Mouse (Mus musculus): ENCODE results near the gene Rgsl1. TPM values are rescaled to one million over a fixed set of nuclear protein-coding genes. Genes with fewer than 3 reads are reported as not detected.
"Not testable (repeated sequence)": the region's sequence is repeated elsewhere in the genome, so short reads cannot be mapped to it uniquely, and the experiment has no call there.

The Rgsl1 gene
- under 1 TPM in 2 of 3 experiments, not detected in 1; 0.17 to 0.26 TPM for polyA plus RNA-seq (2017; shearing (Covaris generic))

- no peak for ATAC-seq
Observed at GRCm38 (mm10) chr1:153844042-153844441, at the start of gene Rgsl1. TSS of gene Rgsl1 (minus strand) at chr1:153844142.

GRCm38 (mm10) chr1:153891442-153891841 lies 47.5 kb upstream of the Rgsl1 start, which contains the start of gene Teddm1a:
TSS of gene Teddm1a (plus strand) at chr1:153891742.
- no peak for ATAC-seq

DNA sequence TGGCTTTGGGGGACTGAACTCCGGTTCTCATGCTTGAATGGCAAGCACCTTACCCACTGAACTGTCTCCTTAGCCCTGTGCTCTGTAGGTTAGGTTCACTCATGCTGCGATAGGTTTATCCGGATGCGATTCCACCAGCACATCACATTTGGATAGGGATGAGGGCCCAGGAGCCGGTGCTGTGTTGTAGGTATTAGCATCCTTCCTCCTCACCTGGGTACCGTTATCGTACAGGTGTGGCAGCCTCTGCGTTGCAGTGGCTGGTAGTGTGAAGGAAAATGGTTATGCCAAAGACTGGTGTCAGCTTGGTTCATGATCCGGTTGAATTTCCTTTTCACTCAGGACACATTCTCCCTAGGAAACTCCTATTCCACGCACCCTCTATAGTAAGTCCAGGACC lies 46.2 kb upstream of the Rgsl1 start:
- ATAC-seq: no peak

GRCm38 (mm10) chr1:153886024-153886633 lies 42.2 kb upstream of the Rgsl1 start:
- ATAC-seq: no peak

DNA sequence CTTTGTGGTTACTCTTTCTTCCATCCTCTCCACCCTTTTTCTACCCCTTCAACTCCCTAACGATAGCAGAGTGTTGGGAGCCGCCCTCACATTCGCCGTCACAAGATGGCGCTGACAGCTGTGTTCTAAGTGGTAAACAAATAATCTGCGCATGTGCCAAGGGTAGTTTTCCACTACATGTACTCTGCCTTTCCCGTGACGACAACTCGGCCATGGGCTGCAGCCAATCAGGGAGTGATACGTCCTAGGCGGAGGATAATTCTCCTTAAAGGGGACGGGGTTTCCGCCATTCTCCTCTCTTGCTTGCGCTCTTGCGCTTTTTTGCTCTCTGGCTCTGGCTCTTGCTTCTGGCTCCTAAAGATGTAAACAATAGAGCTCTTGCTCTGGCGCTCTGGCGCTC lies 36.4 kb upstream of the Rgsl1 start:
- not testable (repeated sequence) for ATAC-seq

GRCm38 (mm10) chr1:153874045-153874444 lies 30.1 kb upstream of the Rgsl1 start, which contains the start of gene Teddm1b:
TSS of gene Teddm1b (plus strand) at chr1:153874345.
- no peak for ATAC-seq

DNA sequence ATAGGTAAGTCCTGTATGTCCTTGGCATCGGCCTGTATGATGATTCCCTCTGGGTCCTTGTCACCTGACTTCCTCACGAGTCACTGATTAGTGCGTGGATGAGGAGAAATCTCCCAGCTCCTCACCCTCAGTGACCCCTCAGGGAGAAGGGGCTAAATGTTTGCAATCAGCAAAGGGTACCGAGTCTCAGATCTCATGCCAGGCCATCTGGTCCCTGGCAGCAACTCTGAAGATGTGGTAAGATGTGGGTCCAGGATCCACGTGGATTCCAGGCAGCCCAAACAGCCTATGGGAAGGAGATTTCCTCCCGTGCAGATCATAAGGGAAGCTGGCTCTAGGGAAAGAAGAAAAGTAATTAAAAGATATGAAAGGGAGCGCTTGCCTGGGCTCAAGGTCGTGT lies 12.0 kb upstream of the Rgsl1 start:
- ATAC-seq: no peak

DNA sequence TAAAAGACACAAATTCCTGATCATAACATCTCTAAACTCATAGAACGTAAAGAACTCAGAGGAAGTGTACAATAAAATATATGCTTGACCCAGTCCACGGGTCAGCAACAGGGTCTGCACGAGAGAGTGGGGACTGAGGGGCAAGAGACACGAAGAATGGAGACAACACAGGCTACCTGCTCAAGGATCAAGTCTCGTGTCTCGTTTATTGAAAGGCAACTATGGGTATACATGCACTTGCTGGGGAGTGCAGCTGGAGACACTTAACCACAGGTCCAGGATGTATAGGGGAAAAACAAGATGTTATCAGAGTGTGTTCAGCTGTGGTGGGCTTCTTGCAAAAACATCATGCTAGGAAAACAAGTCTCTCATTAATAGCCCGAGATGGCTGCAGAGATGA lies 8.8 kb upstream of the Rgsl1 start:
- ATAC-seq: not testable (repeated sequence)

- ATAC-seq: peak; percentile 72
Observed at GRCm38 (mm10) chr1:153846867-153847266, 2.9 kb upstream of the Rgsl1 start.

DNA sequence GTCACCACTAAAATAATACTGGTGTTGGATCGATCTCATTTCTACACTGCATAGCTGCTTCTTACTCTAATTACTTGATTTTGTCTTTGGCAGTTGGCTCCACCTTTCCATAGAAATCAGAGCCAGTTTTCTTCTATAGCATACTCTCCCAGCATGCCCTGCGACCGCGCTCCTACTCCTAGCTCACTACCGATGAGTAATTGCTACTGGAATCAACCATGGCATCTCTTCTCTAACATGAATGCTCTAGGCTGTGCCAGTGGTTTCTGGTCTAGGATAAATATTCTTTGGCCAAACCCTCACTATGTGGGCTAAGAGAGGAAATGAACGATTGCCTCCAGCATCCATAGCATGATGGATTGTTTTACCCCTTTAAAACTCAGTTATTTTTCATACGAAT lies 2.5 kb upstream of the Rgsl1 start:
- no peak for ATAC-seq

DNA sequence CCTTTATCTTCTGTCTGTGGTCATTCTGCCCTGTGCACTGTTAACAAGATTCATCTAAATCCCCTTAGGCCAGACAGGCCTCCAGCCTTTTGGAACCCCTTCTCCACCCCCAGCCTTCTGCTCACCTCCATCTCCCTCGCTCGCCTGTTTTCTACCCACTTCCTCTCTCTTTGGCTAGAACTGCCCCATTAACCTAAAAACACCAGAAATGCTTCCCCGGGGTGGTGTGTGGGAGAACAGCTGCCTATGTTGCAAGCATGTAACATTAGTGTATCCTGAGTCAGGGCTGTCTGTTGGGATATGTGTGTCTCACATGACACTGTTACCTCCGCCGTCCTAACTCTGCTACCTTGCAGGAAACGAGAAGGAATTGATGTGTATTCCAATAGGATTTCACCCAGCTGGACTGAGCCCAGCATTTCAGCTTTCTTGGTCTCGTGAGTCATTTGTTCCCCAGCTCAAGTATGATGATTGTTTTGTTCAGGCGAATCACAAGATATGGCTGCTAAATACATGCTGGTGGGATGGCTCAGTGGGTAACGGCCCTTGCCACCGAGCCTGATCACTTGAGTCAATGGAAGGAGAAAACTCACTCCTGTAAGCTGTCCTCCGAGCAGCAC lies 1.7 kb downstream of the Rgsl1 start:
- ATAC-seq: no peak

DNA sequence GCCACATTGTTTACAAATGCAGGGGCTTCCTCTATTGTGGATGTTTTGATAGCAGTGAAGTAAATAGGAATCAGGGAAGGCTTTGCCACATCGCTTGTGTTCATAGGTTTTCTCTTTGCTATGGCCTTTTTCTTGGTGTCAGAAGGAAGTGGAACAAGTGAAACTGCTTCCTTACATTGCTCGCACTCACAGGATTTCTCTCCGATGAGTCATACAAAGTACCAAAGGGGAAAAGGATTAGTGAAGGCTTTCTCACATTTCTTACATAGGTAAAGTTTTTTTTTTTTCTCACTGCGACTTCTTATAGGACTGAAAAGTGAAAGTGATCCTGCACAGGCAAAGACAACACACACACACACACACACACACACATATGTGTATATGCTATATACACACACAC lies 7.9 kb downstream of the Rgsl1 start:
- no peak for ATAC-seq

DNA sequence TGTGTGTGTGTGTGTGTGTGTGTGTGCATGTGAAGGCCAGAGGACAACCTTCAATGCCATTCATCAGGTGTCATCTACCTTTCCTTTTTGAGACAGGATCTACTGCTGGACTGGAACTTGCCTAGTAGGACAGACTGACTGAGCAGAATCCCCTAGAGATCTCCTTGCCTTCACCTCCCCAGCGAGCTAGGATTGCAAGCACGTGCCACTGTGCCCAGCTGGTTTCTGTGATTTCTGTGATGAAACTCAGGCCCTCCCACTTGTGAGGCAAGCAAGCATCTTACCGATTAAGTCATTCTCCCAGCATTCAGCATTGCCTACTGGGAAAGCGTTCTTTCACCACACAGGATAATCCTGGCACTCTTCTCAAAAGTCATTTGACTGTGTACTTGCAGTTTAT lies 13.2 kb downstream of the Rgsl1 start:
- no peak for ATAC-seq

DNA sequence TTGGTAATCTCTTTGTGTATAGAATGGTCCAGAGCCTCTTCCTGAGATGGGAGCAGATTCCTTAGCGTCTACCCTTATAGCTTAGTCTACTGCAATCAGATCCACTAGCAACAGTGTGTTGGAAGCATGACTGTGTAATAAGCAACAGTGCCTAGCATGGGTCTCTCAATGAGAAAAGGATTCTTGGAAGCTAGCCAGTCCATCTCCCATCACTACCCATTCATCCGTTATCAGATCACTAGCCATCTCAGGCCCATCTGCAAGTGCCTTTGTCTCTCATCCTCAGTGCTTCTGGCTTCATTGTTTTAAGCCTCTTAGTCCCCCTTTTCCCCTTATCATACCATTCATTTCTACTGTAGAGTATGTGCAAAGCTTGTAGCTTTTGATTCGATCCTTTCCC lies 23.7 kb downstream of the Rgsl1 start:
- ATAC-seq: no peak

GRCm38 (mm10) chr1:153814278-153814677 lies 29.7 kb downstream of the Rgsl1 start:
- ATAC-seq: no peak

DNA sequence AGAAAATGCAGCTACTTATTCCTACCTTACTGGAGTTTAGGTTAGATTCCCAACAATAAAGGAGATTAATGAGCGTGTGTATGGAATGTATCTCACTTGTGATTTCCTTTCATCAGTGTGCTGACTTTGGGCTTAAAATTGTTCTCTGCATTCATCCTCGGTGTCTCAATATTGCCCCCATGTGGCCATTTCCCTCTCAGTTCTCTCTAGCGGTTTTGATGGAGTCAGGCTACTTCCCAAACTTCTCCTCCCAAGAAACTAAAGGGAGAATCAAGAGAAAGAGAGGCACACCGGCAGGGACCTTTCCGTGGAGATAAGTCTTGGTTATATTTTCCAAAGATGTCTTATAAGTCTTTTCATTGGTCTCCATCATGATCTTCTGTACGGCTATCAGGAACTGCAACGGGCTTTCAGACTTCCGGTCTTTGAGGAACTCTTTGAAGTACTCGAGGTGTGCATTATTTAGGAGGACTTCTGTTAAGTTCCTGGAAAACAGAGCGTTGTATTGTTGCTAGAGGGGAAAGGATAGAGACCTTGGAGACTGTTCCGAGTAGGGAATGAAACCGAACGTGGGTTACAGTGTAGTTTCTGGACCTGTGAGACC lies 36.5 kb downstream of the Rgsl1 start:
- ATAC-seq: peak; percentile 82

DNA sequence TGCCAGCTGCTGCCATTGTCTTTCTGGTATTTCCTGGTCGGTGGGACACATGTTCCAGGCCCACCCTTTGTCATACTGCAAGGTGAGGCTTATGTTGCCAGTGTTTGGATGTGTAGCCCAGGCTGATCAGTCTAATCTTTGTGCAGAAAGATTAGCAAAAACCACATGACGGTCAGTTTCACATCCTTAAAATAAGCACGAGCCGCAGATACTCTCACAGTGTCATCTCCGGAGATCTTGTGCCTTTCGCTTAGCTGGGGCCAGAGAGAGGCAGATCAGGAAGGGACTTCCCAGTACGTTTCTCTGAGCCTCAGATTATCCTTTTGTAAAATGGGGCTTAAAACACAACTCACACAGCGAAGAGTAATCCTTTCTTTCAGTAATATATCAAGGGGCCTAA lies 40.4 kb downstream of the Rgsl1 start:
- ATAC-seq: no peak

DNA sequence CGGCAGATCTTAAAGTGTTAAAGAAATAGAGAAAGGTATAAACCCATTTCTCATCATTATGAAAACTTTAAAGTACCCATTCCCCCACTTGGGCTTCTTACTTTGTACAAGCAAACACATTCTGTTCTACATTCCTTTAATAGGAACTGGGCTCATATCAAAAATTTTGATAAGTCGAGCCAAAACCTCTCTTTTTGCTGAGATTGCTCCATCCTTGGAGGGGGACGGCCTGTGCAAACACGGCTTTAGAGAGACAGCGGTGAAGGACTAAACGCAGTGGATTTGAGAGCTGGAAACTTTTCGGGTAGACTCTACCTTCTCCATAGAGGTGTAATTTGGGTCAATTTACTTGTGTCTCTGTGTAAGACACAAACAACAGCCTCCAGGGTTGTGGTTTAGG lies 41.3 kb downstream of the Rgsl1 start:
- ATAC-seq: no peak

GRCm38 (mm10) chr1:153794241-153794640 lies 49.7 kb downstream of the Rgsl1 start:
- no peak for ATAC-seq

DNA sequence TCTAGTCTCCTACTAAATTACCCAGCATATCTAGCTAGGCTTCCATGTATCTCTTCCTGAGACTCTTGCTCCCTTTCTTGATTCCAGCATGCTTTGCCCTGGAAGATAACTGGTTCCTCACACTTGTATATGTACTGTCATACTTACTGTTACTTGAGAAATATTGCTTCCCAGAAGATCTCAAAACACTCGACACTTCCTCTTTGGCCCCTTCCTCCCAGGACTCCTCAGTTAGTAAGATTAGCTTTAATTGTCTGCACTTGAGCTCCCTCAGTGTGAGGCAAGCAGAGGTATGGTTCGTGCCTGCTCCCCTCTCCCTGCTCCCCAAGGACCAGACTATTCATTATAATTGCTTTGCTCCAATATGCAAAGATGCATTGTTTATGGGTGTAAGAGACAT lies 53.2 kb downstream of the Rgsl1 start:
- no peak for ATAC-seq

DNA sequence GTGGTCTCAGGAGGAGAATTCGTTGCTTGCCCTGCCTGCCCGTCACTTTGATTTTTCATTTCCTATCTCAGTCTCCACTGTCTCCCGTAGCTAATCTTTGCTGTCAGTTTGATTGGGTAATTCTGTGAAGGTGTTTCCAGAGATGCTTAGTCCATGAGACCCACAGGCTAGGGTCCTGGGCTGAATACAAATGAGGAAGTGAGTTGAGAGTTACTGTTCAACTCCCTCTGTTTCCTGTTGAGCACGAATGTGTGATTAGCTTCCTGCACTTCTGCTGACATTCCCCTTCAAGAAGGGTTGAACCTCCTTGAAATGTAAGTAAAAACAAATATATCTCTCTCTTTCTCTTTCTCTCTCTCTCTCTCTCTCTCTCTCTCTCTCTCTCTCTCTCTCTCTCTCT lies 58.3 kb downstream of the Rgsl1 start:
- no peak for ATAC-seq

- ATAC-seq: no peak
Observed at GRCm38 (mm10) chr1:153783339-153783738, 60.6 kb downstream of the Rgsl1 start.

DNA sequence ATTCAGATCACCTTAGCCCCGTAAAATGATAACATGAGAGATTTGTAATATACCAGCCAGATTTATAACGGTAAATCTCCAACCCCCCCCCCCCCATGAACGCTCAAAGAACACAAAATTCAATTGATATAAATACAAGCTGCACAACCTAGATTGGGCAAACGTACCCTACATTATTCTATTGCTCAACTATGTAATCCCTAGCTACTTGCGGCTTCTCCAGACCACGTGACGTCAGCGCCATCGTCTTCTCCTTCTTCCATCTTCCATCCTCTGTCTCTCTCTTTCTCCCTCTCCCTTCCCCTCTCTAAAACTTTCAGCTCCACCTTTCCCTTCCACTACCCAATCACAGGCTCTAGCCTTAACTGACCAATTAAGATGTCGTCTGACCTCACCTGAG lies 65.7 kb downstream of the Rgsl1 start:
- ATAC-seq: no peak

GRCm38 (mm10) chr1:153776257-153776656 lies 67.7 kb downstream of the Rgsl1 start:
- no peak for ATAC-seq
